Mouse (Mus musculus): ENCODE data around the gene Dyrk3. TPM values are rescaled to one million over a fixed set of nuclear protein-coding genes. Genes with fewer than 3 reads are reported as not detected.

Gene Dyrk3
- polyA plus RNA-seq, 1 experiment from 2014 or later = 5.6 TPM

DNA sequence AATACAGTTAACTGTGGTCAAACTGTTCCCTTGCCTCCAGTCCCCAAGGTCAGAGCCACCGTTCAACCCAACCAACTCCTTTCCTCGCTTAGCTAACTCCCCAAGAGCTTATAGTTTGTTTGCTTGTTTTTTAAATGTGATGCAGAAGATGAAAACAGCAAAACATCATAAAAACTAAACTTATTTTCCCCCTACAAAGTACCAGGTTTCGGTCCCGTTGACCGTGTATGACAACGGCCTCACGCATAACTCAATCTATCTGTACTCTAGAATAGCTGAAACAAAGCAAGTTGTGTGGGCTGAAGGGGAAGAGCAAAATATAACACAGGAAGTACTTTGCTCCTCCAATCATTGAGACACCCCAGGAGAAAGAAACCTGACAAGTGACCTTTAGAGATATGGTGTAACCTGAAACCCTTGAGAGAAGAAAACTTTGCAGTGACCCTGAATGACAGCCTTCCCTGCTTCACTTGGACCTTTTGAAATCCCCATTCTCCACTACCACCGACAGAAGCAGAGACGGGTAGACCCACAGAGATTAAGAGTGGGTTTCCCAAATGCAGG lies 41.9 kb downstream of the Dyrk3 start:
- ATAC-seq (replicated peaks; ENCODE audit: low FRiP score, low TSS enrichment, low read depth) (no peak), DNase-seq (ENCODE audit: low spot score) (no peak)
- no peaks in the 10 kb centered on the region for H3K36me3 ChIP-seq (ENCODE audit: control insufficient read depth, insufficient read depth, low read length)
- peak overlapping the region; percentile 83 for H3K9ac ChIP-seq (ENCODE audit: low read length)
- H3K27ac ChIP-seq (ENCODE audit: low read depth) = peak overlapping the region; percentile 88
- peaks cover 8% of the 10 kb centered on the region for H3K4me1 ChIP-seq (replicated peaks; ENCODE audit: control insufficient read depth, insufficient read depth, low read length)
- H3K27me3 ChIP-seq (replicated peaks; ENCODE audit: control insufficient read depth, insufficient read depth, low read length) = no peaks in the 10 kb centered on the region
- no peaks in the 10 kb centered on the region for H3K9me3 ChIP-seq (ENCODE audit: control insufficient read depth, low read length)
- H3K4me2 ChIP-seq (ENCODE audit: low read length) = peak overlapping the region; percentile 88
- peak overlapping the region; percentile 65 for H3K4me3 ChIP-seq (ENCODE audit: low read depth, low read length)
- WGBS = 15% methylated on average over 9 of the region's 9 CpGs

DNA sequence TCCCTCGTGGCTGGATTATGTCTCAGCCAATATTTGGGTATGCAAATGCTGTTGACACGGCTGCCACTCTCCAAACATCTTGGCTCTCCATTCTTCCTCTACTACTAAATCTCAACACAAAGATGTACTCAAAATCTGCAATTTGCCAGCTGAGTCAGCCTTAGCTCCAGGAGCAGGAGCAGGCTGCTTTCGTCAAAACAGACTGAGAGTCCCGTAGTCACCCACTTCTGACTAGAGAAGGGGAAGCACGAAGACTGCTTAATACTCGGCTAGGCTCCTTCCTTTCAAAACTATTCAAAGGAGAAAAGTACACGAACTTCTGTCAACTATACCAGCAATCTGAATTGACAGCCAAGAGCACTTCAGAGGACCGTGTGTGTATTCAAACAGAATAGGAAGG lies 42.6 kb downstream of the Dyrk3 start:
- no peaks in the 10 kb centered on the region for H3K9me3 ChIP-seq (ENCODE audit: control insufficient read depth, low read length)
- H3K27ac ChIP-seq (ENCODE audit: low read depth) = no peak overlapping the region
- peak overlapping the region; percentile 65 for H3K4me3 ChIP-seq (ENCODE audit: low read depth, low read length)
- peaks cover 14% of the 10 kb centered on the region for H3K4me1 ChIP-seq (replicated peaks; ENCODE audit: control insufficient read depth, insufficient read depth, low read length)
- no peak for DNase-seq (ENCODE audit: low spot score)
- H3K4me2 ChIP-seq (ENCODE audit: low read length) = peak overlapping the region; percentile 88
- peak overlapping the region; percentile 83 for H3K9ac ChIP-seq (ENCODE audit: low read length)
- H3K36me3 ChIP-seq (ENCODE audit: control insufficient read depth, insufficient read depth, low read length) = no peaks in the 10 kb centered on the region
- ATAC-seq (replicated peaks; ENCODE audit: low FRiP score, low TSS enrichment, low read depth) = no peak
- 23% methylated on average over 8 of the region's 8 CpGs for WGBS
- no peaks in the 10 kb centered on the region for H3K27me3 ChIP-seq (replicated peaks; ENCODE audit: control insufficient read depth, insufficient read depth, low read length)

DNA sequence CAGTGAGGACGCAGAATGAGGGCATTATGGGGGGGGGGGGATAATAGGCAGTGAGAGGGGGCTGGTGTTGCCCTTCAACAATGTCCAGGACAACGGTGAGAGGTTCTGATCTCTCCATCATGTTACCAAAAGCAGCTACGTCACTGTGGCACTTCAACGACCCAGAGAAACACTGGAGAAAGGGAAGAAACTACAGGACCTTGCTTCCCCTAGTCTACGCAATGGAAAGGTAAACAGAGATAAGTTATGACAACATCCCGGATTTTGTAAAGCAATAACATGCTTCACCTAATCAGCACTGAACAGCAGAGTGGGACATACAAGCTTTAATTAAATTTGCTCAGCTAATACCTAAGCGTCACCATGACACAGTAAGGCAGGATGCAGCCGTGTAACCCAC lies 44.3 kb downstream of the Dyrk3 start:
- Histone ChIP-seq H3K4me3 (ENCODE audit: low read depth, low read length) (no peak overlapping the region), H3K27ac (ENCODE audit: low read depth) (no peak overlapping the region), H3K4me2 (ENCODE audit: low read length) (no peak overlapping the region), H3K9me3 (ENCODE audit: control insufficient read depth, low read length) (no peaks in the 10 kb centered on the region), H3K36me3 (ENCODE audit: control insufficient read depth, insufficient read depth, low read length) (no peaks in the 10 kb centered on the region), H3K27me3 (replicated peaks; ENCODE audit: control insufficient read depth, insufficient read depth, low read length) (no peaks in the 10 kb centered on the region), H3K9ac (ENCODE audit: low read length) (no peak overlapping the region), H3K4me1 (replicated peaks; ENCODE audit: control insufficient read depth, insufficient read depth, low read length) (peaks cover 31% of the 10 kb centered on the region)
- WGBS = 65% methylated on average over 8 of the region's 8 CpGs
- no peak for DNase-seq (ENCODE audit: low spot score)
- ATAC-seq (replicated peaks; ENCODE audit: low FRiP score, low TSS enrichment, low read depth) = no peak

DNA sequence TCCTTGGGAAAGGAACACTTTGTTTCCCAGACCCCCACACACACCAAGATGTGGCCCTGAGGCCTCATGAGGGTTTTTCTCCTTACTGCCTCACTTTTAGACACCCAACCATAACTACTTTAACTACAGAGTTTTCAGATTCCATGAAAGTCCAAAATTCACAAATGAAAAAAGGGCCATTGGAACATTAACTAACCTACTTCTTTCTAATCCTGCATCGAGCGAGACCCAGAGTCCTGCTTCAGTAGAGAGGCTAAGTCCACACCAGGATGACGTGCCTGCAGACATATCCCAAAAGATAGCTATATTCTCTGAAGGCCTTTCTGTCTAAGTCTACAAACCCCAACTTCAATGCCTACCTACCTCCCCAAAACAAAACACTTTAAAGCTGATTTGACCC lies 45.3 kb downstream of the Dyrk3 start:
- Histone ChIP-seq H3K4me3 (ENCODE audit: low read depth, low read length) (no peak overlapping the region), H3K9me3 (ENCODE audit: control insufficient read depth, low read length) (no peaks in the 10 kb centered on the region), H3K27ac (ENCODE audit: low read depth) (no peak overlapping the region), H3K9ac (ENCODE audit: low read length) (no peak overlapping the region), H3K36me3 (ENCODE audit: control insufficient read depth, insufficient read depth, low read length) (no peaks in the 10 kb centered on the region), H3K27me3 (replicated peaks; ENCODE audit: control insufficient read depth, insufficient read depth, low read length) (no peaks in the 10 kb centered on the region), H3K4me1 (replicated peaks; ENCODE audit: control insufficient read depth, insufficient read depth, low read length) (peaks cover 34% of the 10 kb centered on the region), H3K4me2 (ENCODE audit: low read length) (no peak overlapping the region)
- DNase-seq (ENCODE audit: low spot score) (no peak), ATAC-seq (replicated peaks; ENCODE audit: low FRiP score, low TSS enrichment, low read depth) (no peak)
- 96% methylated on average over 3 of the region's 3 CpGs for WGBS

DNA sequence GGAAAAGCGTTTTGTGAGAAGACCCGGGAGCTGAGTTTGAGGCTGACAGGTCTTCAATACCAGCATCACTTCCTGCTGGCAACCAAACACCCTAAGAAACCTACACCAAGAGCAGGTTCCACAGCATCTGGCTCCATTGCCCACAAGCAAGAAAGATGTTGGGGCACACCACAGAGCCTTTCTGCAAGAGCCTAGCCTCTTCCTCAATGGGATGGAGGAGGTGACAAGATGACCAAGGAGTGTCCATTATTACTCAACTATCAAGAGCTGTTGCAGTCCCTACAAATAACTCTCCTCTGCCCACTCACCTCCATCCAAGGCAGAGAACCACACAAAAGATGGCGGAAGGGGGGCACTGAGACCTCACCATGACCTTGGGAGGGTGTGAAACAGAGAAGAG lies 46.0 kb downstream of the Dyrk3 start:
- H3K9me3 ChIP-seq (ENCODE audit: control insufficient read depth, low read length) = no peaks in the 10 kb centered on the region
- no peaks in the 10 kb centered on the region for H3K36me3 ChIP-seq (ENCODE audit: control insufficient read depth, insufficient read depth, low read length)
- H3K4me1 ChIP-seq (replicated peaks; ENCODE audit: control insufficient read depth, insufficient read depth, low read length) = peaks cover 39% of the 10 kb centered on the region
- H3K4me3 ChIP-seq (ENCODE audit: low read depth, low read length) = no peak overlapping the region
- H3K4me2 ChIP-seq (ENCODE audit: low read length) = no peak overlapping the region
- ATAC-seq (replicated peaks; ENCODE audit: low FRiP score, low TSS enrichment, low read depth) (no peak), DNase-seq (ENCODE audit: low spot score) (no peak)
- H3K27ac ChIP-seq (ENCODE audit: low read depth) = no peak overlapping the region
- 86% methylated on average over 3 of the region's 3 CpGs for WGBS
- H3K9ac ChIP-seq (ENCODE audit: low read length) = no peak overlapping the region
- H3K27me3 ChIP-seq (replicated peaks; ENCODE audit: control insufficient read depth, insufficient read depth, low read length) = no peaks in the 10 kb centered on the region

DNA sequence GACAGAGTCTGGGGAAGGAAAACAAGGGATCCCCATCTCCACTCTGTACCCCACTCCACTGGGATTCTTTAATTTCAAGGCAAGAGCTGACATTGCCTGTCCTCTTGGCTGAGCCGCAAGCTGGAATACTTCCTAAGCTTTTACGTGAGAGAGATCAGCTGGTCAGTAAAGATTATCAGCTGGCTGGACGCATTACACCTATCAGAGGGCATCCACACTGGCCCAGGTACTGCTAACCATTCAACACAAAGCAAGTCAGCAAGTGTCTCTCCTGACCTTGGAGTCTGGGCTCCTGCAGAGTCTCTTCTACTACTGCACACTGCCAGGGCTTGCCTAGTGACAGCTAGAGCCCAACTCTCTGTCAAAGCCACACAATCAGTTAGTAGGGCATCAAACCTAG lies 46.7 kb downstream of the Dyrk3 start:
- Histone ChIP-seq H3K27ac (ENCODE audit: low read depth) (no peak overlapping the region), H3K4me1 (replicated peaks; ENCODE audit: control insufficient read depth, insufficient read depth, low read length) (peaks cover 46% of the 10 kb centered on the region), H3K9ac (ENCODE audit: low read length) (no peak overlapping the region), H3K27me3 (replicated peaks; ENCODE audit: control insufficient read depth, insufficient read depth, low read length) (no peaks in the 10 kb centered on the region), H3K9me3 (ENCODE audit: control insufficient read depth, low read length) (no peaks in the 10 kb centered on the region), H3K4me2 (ENCODE audit: low read length) (no peak overlapping the region), H3K4me3 (ENCODE audit: low read depth, low read length) (no peak overlapping the region), H3K36me3 (ENCODE audit: control insufficient read depth, insufficient read depth, low read length) (no peaks in the 10 kb centered on the region)
- 84% methylated on average over 3 of the region's 3 CpGs for WGBS
- ATAC-seq (replicated peaks; ENCODE audit: low FRiP score, low TSS enrichment, low read depth) (no peak), DNase-seq (ENCODE audit: low spot score) (no peak)

DNA sequence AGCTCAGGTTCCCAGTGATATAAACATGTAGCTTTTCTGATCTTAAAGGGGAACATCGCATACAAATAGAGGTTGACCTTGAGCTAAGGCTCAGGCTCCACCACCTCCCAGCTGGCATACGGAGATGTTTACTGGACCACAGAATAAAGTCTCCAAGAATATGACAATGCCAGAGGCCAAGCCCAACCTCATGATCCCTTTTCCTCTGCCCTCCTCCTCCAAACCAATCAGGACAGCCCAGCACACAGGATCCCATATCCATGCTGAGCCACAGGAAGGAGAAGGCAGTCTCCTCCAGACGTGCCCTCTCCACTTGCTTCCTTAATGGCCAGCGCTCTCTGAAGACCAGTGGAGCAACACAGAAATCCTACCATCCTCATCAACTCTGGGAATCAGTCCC lies 47.3 kb downstream of the Dyrk3 start:
- H3K27ac ChIP-seq (ENCODE audit: low read depth) = no peak overlapping the region
- ATAC-seq (replicated peaks; ENCODE audit: low FRiP score, low TSS enrichment, low read depth) (no peak), DNase-seq (ENCODE audit: low spot score) (no peak)
- H3K27me3 ChIP-seq (replicated peaks; ENCODE audit: control insufficient read depth, insufficient read depth, low read length) = no peaks in the 10 kb centered on the region
- H3K9ac ChIP-seq (ENCODE audit: low read length) = no peak overlapping the region
- peaks cover 51% of the 10 kb centered on the region for H3K4me1 ChIP-seq (replicated peaks; ENCODE audit: control insufficient read depth, insufficient read depth, low read length)
- no peak overlapping the region for H3K4me2 ChIP-seq (ENCODE audit: low read length)
- H3K9me3 ChIP-seq (ENCODE audit: control insufficient read depth, low read length) = no peaks in the 10 kb centered on the region
- WGBS = 67% methylated on average over 4 of the region's 4 CpGs
- H3K36me3 ChIP-seq (ENCODE audit: control insufficient read depth, insufficient read depth, low read length) = no peaks in the 10 kb centered on the region
- no peak overlapping the region for H3K4me3 ChIP-seq (ENCODE audit: low read depth, low read length)

DNA sequence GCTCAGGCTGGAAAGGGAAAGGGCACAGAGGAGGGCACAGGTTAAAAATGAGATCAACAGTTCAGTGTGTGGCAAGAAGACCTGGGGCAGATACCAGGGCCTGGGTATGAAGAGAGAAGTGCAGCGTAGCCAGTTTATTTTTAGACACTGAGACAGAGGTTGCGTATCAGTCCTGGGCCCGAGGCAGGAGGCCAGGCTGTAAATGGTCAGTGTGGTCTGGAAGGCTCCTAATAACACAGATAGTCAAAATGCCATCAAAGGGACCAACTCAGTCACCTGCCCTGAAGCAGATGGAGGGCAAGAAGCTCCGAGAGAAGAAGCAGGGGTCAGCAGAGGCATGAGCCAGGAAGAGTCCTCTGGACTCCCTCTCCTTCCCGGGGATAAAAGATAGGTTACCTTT lies 47.9 kb downstream of the Dyrk3 start:
- Histone ChIP-seq H3K4me1 (replicated peaks; ENCODE audit: control insufficient read depth, insufficient read depth, low read length) (peaks cover 53% of the 10 kb centered on the region), H3K4me2 (ENCODE audit: low read length) (no peak overlapping the region), H3K9ac (ENCODE audit: low read length) (no peak overlapping the region), H3K9me3 (ENCODE audit: control insufficient read depth, low read length) (no peaks in the 10 kb centered on the region), H3K27me3 (replicated peaks; ENCODE audit: control insufficient read depth, insufficient read depth, low read length) (no peaks in the 10 kb centered on the region), H3K27ac (ENCODE audit: low read depth) (no peak overlapping the region), H3K4me3 (ENCODE audit: low read depth, low read length) (no peak overlapping the region), H3K36me3 (ENCODE audit: control insufficient read depth, insufficient read depth, low read length) (no peaks in the 10 kb centered on the region)
- DNase-seq (ENCODE audit: low spot score) = no peak
- no peak for ATAC-seq (replicated peaks; ENCODE audit: low FRiP score, low TSS enrichment, low read depth)
- 46% methylated on average over 5 of the region's 5 CpGs for WGBS

DNA sequence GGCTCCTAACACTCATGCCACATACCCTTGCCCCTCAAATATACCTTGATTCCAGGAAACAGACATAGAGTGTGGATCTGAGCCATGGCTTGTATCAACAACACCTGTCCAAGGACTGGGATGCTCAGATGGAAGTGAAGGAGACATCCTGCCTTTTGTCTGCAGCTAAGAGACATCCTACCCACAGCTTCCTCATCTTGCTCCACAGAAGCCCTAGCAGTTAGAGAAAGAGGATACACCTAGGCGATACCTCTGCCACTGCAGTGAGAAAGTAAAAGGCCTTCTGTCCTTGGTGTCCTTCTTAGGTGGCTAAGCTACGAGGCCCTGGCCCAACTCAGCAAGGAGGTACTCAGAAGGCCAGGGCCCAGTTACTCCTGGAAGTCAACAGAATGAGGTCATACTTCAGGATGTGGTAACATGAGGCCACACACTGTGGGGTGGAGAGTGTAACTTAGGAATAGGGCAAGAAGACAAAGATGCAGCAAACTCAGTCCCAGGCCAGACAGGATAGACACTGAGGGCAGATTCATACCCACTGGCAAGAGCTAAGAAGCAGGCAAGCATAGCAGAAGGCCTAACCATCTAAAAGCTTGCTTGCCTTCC lies 48.5 kb downstream of the Dyrk3 start:
- WGBS = 79% methylated on average over 2 of the region's 2 CpGs
- H3K4me1 ChIP-seq (replicated peaks; ENCODE audit: control insufficient read depth, insufficient read depth, low read length) = peaks cover 58% of the 10 kb centered on the region
- H3K4me3 ChIP-seq (ENCODE audit: low read depth, low read length) = no peak overlapping the region
- DNase-seq (ENCODE audit: low spot score) (no peak), ATAC-seq (replicated peaks; ENCODE audit: low FRiP score, low TSS enrichment, low read depth) (no peak)
- no peaks in the 10 kb centered on the region for H3K27me3 ChIP-seq (replicated peaks; ENCODE audit: control insufficient read depth, insufficient read depth, low read length)
- no peak overlapping the region for H3K9ac ChIP-seq (ENCODE audit: low read length)
- H3K9me3 ChIP-seq (ENCODE audit: control insufficient read depth, low read length) = no peaks in the 10 kb centered on the region
- H3K4me2 ChIP-seq (ENCODE audit: low read length) = no peak overlapping the region
- no peak overlapping the region for H3K27ac ChIP-seq (ENCODE audit: low read depth)
- no peaks in the 10 kb centered on the region for H3K36me3 ChIP-seq (ENCODE audit: control insufficient read depth, insufficient read depth, low read length)
